Mouse (Mus musculus) lung, embryonic 14.5 days (tissue): ENCODE measurements at regions not wholly inside any gene's neighbourhood (a gene's known extent, or its start where the extent isn't known, plus 50 kb on each side); places are given as distances from the start of the nearest gene placed in this dataset.

Experiments
- ATAC-seq: fragments of 200-750 bp; cut with Nextera tagmentation; 2 replicates; pipeline ENCODE4 v1.8.0; 2017; ENCODE audit warnings: mild to moderate bottlenecking, moderate TSS enrichment, moderate library complexity; ENCODE audit not compliant: insufficient read depth
- DNase-seq: peaks from one replicate; pipeline ENCODE4 v3.0.0-alpha.2; 2015
- H3K27ac ChIP-seq: fragments of 300-500 bp; sonication (generic); 2 replicates; pipeline ENCODE4 v1.5.1; 2014; ENCODE audit warnings: low read depth, mild to moderate bottlenecking, moderate library complexity
- H3K27me3 ChIP-seq: fragments of 300-500 bp; sonication (generic); 2 replicates; pipeline ENCODE4 v1.6.1; 2014; ENCODE audit warnings: low read length, control low read depth; ENCODE audit not compliant: insufficient read depth
- H3K36me3 ChIP-seq: fragments of 300-500 bp; sonication (generic); 2 replicates; pipeline ENCODE4 v1.6.1; 2014; ENCODE audit warnings: control low read depth; ENCODE audit not compliant: insufficient read depth
- H3K4me1 ChIP-seq: fragments of 300-500 bp; sonication (generic); 2 replicates; pipeline ENCODE4 v1.6.1; 2014; ENCODE audit warnings: antibody characterized with exemption, control low read depth; ENCODE audit not compliant: insufficient read depth
- H3K4me2 ChIP-seq: fragments of 300-500 bp; sonication (generic); 2 replicates; pipeline ENCODE4 v1.6.1; 2014; ENCODE audit warnings: mild to moderate bottlenecking
- H3K4me3 ChIP-seq: fragments of 300-500 bp; sonication (generic); 2 replicates; pipeline ENCODE4 v1.5.1; 2014; ENCODE audit warnings: low read depth, low read length
- H3K9ac ChIP-seq: fragments of 300-500 bp; sonication (generic); 2 replicates; pipeline ENCODE4 v1.6.1; 2014
- H3K9me3 ChIP-seq: fragments of 300-500 bp; sonication (generic); 2 replicates; pipeline ENCODE4 v1.6.1; 2016; ENCODE audit warnings: low read depth, low read length, control low read depth
- CTCF ChIP-seq: IDR thresholded peaks from 2 replicates; pipeline ENCODE4 v1.5.1; 2016; ENCODE audit warnings: antibody characterized with exemption, low read depth
- WGBS: fragments of 180-500 bp; shearing (Covaris S2); extraction: QIAGEN DNeasy Blood & Tissue Kit; methylation state at CpG from one replicate; pipeline ENCODE4 v1.1.7; 2014; 5-methylcytosine and 5-hydroxymethylcytosine counted together

GRCm38 (mm10) chrX:57711914-57712313, 208.4 kb upstream of the Gpr101 start:
- no peaks in the 10 kb centered on the region for H3K9me3 ChIP-seq
- TF ChIP-seq CTCF = no peak
- no peak for DNase-seq
- H3K36me3 ChIP-seq = no peaks in the 10 kb centered on the region
- H3K9ac ChIP-seq = no peak overlapping the region
- no peak overlapping the region for H3K4me3 ChIP-seq
- no peak for ATAC-seq
- H3K27me3 ChIP-seq = no peaks in the 10 kb centered on the region
- H3K4me1 ChIP-seq = no peaks in the 10 kb centered on the region
- 59% methylated on average over 6 of the region's 6 CpGs for WGBS
- no peak overlapping the region for H3K4me2 ChIP-seq
- H3K27ac ChIP-seq = no peak overlapping the region

- no peak for TF ChIP-seq CTCF
- H3K9ac ChIP-seq = no peak overlapping the region
Observed at GRCm38 (mm10) chrX:57709115-57709877, 205.7 kb upstream of the Gpr101 start.

GRCm38 (mm10) chrX:57708501-57708900, 204.9 kb upstream of the Gpr101 start:
- no peaks in the 10 kb centered on the region for H3K4me1 ChIP-seq
- no peak for TF ChIP-seq CTCF
- no peaks in the 10 kb centered on the region for H3K36me3 ChIP-seq
- H3K9me3 ChIP-seq = no peaks in the 10 kb centered on the region
- no peak for ATAC-seq
- WGBS = 77% methylated on average over 6 of the region's 6 CpGs
- no peak overlapping the region for H3K27ac ChIP-seq
- DNase-seq = no peak
- H3K4me3 ChIP-seq = no peak overlapping the region
- no peak overlapping the region for H3K9ac ChIP-seq
- H3K27me3 ChIP-seq = no peaks in the 10 kb centered on the region
- H3K4me2 ChIP-seq = no peak overlapping the region

More at GRCm38 (mm10) chrX:57709115-57709877, 205.7 kb upstream of the Gpr101 start:
- no peak overlapping the region for H3K4me3 ChIP-seq
- no peaks in the 10 kb centered on the region for H3K27me3 ChIP-seq
- DNase-seq = no peak
- H3K27ac ChIP-seq = no peak overlapping the region
- H3K4me2 ChIP-seq = no peak overlapping the region
- no peaks in the 10 kb centered on the region for H3K4me1 ChIP-seq
- H3K36me3 ChIP-seq = no peaks in the 10 kb centered on the region
- 72% methylated on average over 12 of the region's 12 CpGs for WGBS
- no peak for ATAC-seq
- H3K9me3 ChIP-seq = no peaks in the 10 kb centered on the region

- ATAC-seq = no peak
- H3K27me3 ChIP-seq = no peaks in the 10 kb centered on the region
- H3K4me1 ChIP-seq = no peaks in the 10 kb centered on the region
- no peak overlapping the region for H3K9ac ChIP-seq
- TF ChIP-seq CTCF = no peak
- H3K4me2 ChIP-seq = no peak overlapping the region
- DNase-seq = no peak
- no peaks in the 10 kb centered on the region for H3K9me3 ChIP-seq
- H3K27ac ChIP-seq = no peak overlapping the region
- whole genome bisulfite sequencing = 24% methylated on average over 7 of the region's 7 CpGs
- no peak overlapping the region for H3K4me3 ChIP-seq
- H3K36me3 ChIP-seq = no peaks in the 10 kb centered on the region
Observed at GRCm38 (mm10) chrX:57707932-57708331, 204.4 kb upstream of the Gpr101 start.

GRCm38 (mm10) chrX:57706683-57707308, 203.2 kb upstream of the Gpr101 start:
- Histone ChIP-seq H3K4me3 (no peak overlapping the region), H3K9me3 (no peaks in the 10 kb centered on the region), H3K9ac (no peak overlapping the region), H3K4me2 (no peak overlapping the region), H3K36me3 (no peaks in the 10 kb centered on the region), H3K27me3 (no peaks in the 10 kb centered on the region), H3K4me1 (no peaks in the 10 kb centered on the region), H3K27ac (no peak overlapping the region)
- no peak for TF ChIP-seq CTCF
- ATAC-seq (no peak), DNase-seq (no peak)
- WGBS = 49% methylated on average over 3 of the region's 3 CpGs

GRCm38 (mm10) chrX:57692506-57692905, 188.9 kb upstream of the Gpr101 start:
- ATAC-seq = no peak
- H3K36me3 ChIP-seq = no peaks in the 10 kb centered on the region

GRCm38 (mm10) chrX:57676764-57677163, 173.2 kb upstream of the Gpr101 start:
- no peaks in the 10 kb centered on the region for H3K9me3 ChIP-seq
- no peak overlapping the region for H3K4me2 ChIP-seq
- no peak overlapping the region for H3K27ac ChIP-seq
- H3K27me3 ChIP-seq = no peaks in the 10 kb centered on the region
- no peak overlapping the region for H3K9ac ChIP-seq
- H3K4me3 ChIP-seq = no peak overlapping the region
- DNase-seq (no peak), ATAC-seq (no peak)
- 68% methylated on average over 6 of the region's 6 CpGs for WGBS
- TF ChIP-seq CTCF = no peak
- H3K36me3 ChIP-seq = no peaks in the 10 kb centered on the region
- no peaks in the 10 kb centered on the region for H3K4me1 ChIP-seq

More at GRCm38 (mm10) chrX:57692506-57692905, 188.9 kb upstream of the Gpr101 start:
- H3K4me2 ChIP-seq = no peak overlapping the region
- no peak overlapping the region for H3K9ac ChIP-seq
- TF ChIP-seq CTCF = no peak
- H3K27me3 ChIP-seq = no peaks in the 10 kb centered on the region
- H3K4me3 ChIP-seq = no peak overlapping the region
- no peak overlapping the region for H3K27ac ChIP-seq
- no peaks in the 10 kb centered on the region for H3K4me1 ChIP-seq
- 27% methylated on average over 1 of the region's 1 CpGs for WGBS
- no peaks in the 10 kb centered on the region for H3K9me3 ChIP-seq
- no peak for DNase-seq
